Mouse (Mus musculus): ENCODE results near the gene Grid2.
"Not testable (repeated sequence)": the region's sequence is repeated elsewhere in the genome, so short reads cannot be mapped to it uniquely, and the experiment has no call there.

Grid2 gene

GRCm38 (mm10) chr6:63255826-63256555 is at the start of gene Grid2:
TSS of gene Grid2 (plus strand) at chr6:63255876.
- peak; percentile 75 for DNase-seq

DNA sequence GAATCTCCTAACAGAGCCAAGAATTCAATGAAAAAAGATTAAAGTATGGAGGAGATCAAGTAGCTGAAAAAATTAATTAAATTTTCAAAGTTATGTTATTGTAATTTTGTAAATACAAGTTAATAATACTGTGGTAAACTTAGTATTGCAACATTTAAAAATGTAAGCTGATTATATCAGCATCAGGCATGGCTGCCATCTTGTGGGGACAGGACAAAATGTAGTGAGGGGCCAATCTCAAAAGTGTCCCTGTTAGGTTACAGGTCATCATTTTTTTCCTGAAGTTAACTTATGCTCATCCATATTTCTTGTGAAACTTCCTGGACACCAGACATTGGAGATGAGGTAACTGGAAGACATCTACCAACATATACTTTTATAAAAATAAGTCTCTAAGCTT is 4.9 kb upstream of the Grid2 start:
- DNase-seq: no peak

DNA sequence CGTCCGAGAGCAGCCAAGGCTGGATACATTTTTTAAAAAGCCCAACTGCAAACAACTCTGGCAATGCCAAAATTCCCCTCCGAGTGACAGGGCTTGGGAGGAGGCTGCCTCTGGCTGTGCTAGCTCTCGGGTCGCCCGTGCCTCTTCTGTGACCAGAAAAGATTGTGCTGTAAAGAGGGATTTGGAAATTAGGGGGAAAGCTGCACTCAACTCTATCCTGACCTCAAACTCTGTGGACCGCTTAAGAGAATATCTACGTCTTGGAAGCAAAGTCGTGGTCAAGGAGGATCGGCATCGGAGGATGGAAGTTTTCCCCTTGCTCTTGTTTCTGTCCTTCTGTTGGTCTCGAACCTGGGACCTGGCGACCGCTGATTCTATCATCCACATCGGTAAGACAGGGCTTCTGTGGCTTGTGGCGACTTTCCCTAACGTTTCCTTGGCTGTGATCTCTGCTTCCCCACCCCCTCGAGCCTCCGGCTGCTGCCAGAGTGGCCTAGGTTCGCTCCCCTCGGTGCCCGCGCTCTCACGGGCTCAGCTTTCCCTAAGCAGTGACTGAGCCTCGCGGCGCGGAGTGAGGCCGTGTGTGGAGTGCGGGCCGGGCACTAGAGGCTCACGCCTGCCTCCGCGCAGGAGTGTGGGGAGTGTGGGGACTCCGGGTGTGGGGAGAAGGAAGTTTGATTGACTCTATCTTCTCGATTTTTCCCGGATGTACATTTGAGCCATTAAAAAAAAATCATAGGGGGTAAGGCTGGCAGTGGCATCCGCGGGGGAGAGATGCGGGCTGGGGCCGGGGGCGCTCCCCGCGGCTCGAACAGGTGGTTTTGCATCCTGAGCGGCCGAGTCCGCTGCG is 1.1 kb downstream of the Grid2 start:
- peak; percentile 78 for DNase-seq

DNA sequence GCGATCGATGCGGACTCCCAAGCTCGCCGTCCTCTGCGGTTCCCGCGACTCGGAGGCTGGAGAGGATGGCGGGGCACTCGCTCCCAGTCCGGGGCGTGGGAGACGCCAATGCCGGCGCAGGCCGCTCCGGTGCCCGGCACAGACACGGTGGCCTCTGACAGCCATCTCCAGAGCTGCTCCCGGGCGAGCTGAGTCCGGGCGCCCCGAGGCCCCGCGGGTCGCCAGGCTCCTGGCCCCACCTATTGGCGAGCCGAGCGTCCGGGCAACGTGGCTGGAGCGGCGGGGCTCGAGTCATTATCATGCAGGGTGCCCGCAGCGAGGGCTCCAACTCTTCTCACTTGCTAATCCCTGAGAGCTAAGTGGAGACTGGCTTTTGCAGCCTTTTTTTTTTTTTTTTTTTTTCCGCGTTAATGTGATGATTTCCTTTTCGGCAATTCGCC is 1.8 kb downstream of the Grid2 start:
- DNase-seq: peak; percentile 81

DNA sequence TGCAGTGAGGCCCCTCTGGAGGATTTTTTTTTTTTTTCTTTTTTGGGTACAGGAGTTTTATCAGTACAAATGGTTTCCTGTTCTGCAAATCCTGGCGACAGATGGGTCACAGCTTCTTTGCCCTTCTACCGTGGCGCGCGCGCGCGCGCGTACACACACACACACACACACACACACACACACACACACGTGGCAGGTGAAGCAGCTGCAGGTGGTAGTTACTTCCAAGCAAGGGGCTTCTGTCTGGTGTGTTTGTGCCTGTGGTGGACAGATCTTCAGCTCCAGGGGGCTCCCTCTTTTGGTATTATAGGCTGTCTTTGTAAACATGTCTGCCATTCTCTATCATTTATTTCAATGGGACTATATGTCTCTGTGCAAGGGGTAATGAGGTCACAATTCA is 2.2 kb downstream of the Grid2 start:
- DNase-seq: no peak

DNA sequence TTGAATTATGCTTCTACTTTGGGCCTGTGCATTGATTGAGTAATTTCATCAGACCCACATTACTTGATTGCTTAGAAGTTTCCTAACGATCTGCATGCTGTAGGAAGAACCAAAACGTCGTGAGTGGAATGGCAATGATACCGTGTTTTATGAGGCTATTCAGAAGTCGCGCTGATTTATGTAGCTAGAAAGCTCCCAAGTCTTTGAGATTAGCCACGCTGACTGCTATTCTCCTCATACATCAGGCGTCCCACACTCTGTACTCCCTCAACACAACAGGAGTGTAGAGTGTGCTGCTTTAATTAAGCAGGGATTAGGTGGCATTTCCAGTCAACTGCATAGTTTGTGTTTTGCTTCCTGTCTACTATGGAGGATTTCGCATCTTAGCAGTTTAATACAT is 4.1 kb downstream of the Grid2 start:
- peak; percentile 15 for DNase-seq

DNA sequence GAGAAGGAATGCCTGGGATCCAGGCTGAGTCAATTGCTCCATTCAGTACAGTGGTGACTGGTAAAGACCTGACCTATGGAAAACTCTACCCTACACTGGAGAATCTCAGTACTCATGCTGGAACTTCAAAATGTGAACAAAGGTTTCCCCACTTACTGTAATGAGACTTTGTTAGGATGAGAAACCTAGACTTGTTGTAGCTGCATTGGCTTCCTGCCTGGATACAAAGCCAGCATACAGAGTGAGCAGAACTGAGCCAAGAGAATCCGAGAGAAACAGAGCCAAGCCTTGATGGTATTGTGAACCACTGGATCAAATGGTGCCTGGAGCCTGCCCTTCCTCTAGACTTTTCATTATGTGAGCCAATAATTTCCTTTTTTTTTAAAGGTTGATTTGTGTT is 28.7 kb downstream of the Grid2 start:
- no peak for DNase-seq

DNA sequence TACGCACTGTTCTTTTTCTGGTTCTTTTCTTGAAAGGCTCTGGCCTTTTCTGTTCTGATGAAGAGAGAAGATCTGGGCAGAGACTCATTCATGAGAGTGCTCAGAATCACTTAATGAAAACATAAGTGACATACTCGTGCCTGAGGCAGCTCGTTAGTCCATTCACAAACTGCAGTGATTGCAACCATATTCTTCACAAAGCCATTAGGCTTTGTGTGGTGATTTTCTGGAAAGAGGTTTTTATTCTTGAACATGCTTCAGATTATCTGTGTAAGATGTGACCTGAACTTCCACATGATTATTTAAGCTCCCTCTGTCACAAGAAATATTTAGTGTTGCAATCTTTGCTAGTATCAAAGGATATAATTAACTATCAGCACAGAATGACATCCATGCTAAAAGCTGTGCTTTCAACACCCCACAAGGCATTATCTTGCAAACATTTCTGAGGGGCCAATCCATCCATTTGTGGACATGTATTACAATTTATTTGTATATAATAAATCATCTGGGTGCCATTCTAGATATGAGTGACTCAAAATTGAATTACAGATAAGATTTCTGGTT is 86.8 kb downstream of the Grid2 start:
- peak; percentile 19 for DNase-seq

GRCm38 (mm10) chr6:63347015-63347414 is 91.3 kb downstream of the Grid2 start:
- DNase-seq: no peak

DNA sequence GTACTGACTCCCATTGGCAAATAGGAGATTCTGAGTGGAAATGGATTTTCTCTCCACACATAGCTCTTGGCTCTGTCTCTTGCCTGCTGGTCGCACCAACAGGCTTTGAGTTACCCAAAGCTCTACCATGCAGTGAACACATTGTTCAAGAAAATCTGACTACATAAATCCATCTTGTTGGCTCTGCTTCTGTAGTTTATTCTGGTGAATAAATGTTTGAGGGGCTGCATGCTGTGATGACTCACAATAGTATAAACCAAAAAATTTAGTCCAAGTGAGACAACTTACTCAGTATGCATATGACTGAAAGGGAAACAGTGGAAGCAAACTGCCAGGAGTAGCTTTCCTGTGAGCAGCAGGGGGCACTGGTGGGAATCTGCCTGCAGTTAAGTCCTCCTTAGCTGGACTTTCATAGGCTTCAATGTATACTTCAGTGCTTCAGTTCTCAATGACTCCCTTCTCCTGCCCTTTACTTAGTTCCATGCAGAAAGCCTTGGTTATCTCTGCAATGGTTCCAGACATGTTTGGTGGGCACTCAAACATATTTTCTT is 125.5 kb downstream of the Grid2 start:
- DNase-seq: no peak

- peak; percentile 6 for DNase-seq
These were observed 146.0 kb downstream of the Grid2 start for GRCm38 (mm10) chr6:63401698-63402097.

DNA sequence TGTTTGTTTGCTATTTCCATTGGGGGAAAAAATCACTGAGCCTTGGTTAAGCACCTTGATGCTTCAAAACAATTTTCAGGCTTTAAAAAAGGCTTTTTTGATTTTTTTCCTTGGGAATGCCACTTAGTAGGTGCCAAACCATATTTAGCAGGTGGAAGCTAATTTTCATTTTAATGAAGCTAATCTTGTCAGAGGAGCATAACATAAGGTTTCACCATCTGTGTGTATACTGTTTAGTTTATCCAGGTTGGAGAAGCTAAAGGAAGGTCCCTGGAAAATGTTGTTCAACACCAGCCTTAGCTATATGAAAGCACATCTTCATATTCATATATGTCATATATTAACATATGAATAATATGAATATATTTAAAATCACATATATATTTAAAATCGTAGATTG is 161.9 kb downstream of the Grid2 start:
- DNase-seq: no peak

- DNase-seq: no peak
These were observed 177.1 kb downstream of the Grid2 start for GRCm38 (mm10) chr6:63432751-63433150.

DNA sequence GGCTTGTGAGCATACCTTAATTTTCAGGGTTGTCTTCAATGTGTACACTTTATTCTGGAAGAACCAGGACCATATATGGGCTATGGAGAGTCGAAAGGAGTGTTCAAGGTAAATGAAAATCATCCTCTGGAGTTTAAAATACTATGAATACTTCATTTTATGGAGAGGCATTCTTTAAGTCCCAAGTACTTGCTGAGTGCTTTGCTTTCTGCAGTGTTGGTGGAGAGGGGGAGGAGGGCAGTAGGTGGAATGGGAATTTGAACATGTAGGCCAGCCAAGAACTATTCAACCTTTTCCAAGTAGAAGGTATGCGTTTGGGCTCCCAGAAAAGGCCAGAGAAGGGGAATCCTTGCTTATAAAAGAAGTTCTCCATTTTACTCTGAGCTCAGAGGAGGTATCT is 192.5 kb downstream of the Grid2 start:
- no peak for DNase-seq

GRCm38 (mm10) chr6:63482141-63482540 is 226.5 kb downstream of the Grid2 start:
- no peak for DNase-seq

DNA sequence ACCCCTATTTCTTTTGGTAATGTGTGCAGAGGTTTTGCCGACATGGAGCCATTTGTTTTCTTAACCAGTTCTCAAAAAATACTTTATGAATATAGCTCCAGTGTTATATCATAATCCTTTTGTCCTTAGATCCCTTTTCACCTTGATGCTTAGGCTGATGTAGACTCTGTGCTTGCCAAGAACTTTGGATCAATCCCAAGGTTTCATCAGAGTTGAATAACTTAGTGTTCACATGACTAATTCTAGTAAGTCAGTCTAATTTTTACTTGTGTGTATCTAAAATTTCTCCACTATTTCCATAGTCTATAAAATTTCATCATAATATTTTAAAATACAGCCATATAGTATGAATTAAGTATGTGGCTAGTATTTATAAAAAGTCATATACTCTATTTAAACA is 259.3 kb downstream of the Grid2 start:
- no peak for DNase-seq

DNA sequence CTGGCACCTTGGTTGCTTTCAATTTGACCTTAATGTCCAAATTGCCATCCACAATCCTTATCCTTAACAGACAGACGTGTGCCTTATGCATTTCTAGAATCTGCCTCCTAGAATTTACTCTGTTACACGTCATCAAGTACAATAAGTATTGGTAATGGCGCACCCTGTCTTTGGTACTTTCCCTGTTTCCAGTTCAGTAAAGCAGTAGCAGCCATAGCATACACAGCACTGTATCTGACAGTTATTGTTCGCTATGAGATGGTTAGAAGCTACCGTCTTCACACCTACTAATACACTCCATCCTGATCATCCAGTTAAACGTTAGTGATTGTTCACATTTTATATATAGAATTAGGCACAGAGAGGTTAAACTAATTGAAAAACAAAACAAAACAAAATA is 260.3 kb downstream of the Grid2 start:
- DNase-seq: no peak

GRCm38 (mm10) chr6:63531751-63532150 is 276.1 kb downstream of the Grid2 start:
- no peak for DNase-seq

DNA sequence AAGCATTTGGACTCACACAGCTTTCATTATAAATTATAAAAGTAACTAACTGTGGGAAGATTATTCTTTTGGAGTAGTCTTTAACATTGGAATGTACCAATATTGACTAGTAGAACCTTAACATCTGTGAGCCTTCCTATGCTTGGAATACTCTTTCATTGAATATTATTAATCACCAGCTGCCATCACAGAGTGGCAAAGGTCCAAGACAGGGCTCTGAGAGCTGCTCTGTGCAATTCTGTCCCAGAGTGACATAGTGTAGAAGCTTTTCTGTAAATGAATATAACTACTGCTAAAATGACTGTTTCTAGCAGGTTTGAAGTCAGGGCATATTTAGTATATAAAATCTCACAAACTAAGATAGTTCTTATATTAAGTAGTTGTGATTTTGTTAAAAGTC is 277.2 kb downstream of the Grid2 start:
- DNase-seq: no peak

- DNase-seq: no peak
These were observed 292.1 kb downstream of the Grid2 start for GRCm38 (mm10) chr6:63547741-63548140.

GRCm38 (mm10) chr6:63568741-63569140 is 313.1 kb downstream of the Grid2 start:
- not testable (repeated sequence) for DNase-seq

GRCm38 (mm10) chr6:63590681-63591080 is 335.0 kb downstream of the Grid2 start:
- no peak for DNase-seq

- DNase-seq: no peak
These were observed 353.9 kb downstream of the Grid2 start for GRCm38 (mm10) chr6:63609570-63609969.

DNA sequence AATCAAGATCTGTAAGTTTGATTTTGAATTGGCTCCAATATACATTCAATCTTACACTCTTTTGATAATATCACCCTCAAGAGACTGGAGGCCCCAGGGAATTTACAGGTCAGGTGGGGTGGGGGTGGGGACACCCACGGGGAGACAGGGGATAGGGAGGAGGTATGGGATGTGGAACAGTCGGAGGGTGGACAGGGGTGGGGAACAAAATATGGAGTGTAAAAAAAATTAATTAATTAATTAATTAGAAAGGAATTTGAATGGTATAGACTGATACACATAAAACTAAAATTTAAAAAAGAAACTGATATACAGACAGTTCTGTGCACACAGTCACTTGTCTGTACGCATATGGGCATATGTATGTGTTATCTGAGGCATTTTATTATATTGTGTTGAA is 380.3 kb downstream of the Grid2 start:
- DNase-seq: no peak

All from retina, postnatal 1 day (tissue).